Mouse (Mus musculus) neural tube, embryonic 12.5 days (tissue): ENCODE results near the gene St7l. TPM values are rescaled to one million over a fixed set of nuclear protein-coding genes. Genes with fewer than 3 reads are reported as not detected.

Experiments used
- ATAC-seq: fragments of 200-750 bp; cut with Nextera tagmentation; 2 replicates; pipeline ENCODE4 v1.8.0; 2017; ENCODE audit warnings: low read depth, mild to moderate bottlenecking, moderate TSS enrichment, moderate library complexity; ENCODE audit not compliant: low FRiP score
- H3K27ac ChIP-seq: fragments of 300-500 bp; sonication (generic); 2 replicates; pipeline ENCODE4 v1.5.1; 2016
- H3K27me3 ChIP-seq: fragments of 300-500 bp; sonication (generic); replicated peaks from 2 replicates; pipeline ENCODE4 v1.6.1; 2016; ENCODE audit warnings: mild to moderate bottlenecking
- H3K36me3 ChIP-seq: fragments of 300-500 bp; sonication (generic); 2 replicates; pipeline ENCODE4 v1.6.1; 2016; ENCODE audit warnings: mild to moderate bottlenecking
- H3K4me1 ChIP-seq: fragments of 300-500 bp; sonication (generic); 2 replicates; pipeline ENCODE4 v1.6.1; 2016
- H3K4me2 ChIP-seq: fragments of 300-500 bp; sonication (generic); replicated peaks from 2 replicates; pipeline ENCODE4 v1.6.1; 2016; ENCODE audit warnings: mild to moderate bottlenecking
- H3K4me3 ChIP-seq: fragments of 300-500 bp; sonication (generic); 2 replicates; pipeline ENCODE4 v1.5.1; 2016
- H3K9ac ChIP-seq: fragments of 300-500 bp; sonication (generic); 2 replicates; pipeline ENCODE4 v1.6.1; 2016; ENCODE audit warnings: mild to moderate bottlenecking
- H3K9me3 ChIP-seq: fragments of 300-500 bp; sonication (generic); 2 replicates; pipeline ENCODE4 v1.6.1; 2016; ENCODE audit warnings: mild to moderate bottlenecking
- WGBS: fragments of 180-500 bp; shearing (Covaris S2); methylation state at CpG from one replicate; pipeline ENCODE4 v1.1.7; 2016; 5-methylcytosine and 5-hydroxymethylcytosine counted together
- polyA plus RNA-seq: library from polyadenylated mRNA; unstranded; fragments of >200 nt; fragmentation: Nextera tagmentation; extraction: Ambion mirVana; gene quantifications from 2 replicates; pipeline ENCODE4 v1.2.1, GENCODE M21; 2016

Gene St7l
- polyA plus RNA-seq, 1 experiment from 2014 or later: 43.2 TPM

- Histone ChIP-seq H3K36me3 (peaks cover 20% of the 10 kb centered on the region; the same call in 1 of the 2 replicates), H3K9me3 (no peaks in the 10 kb centered on the region), H3K27ac (no peak overlapping the region), H3K4me3 (no peak overlapping the region), H3K27me3 (peaks cover 28% of the 10 kb centered on the region), H3K9ac (no peak overlapping the region), H3K4me1 (peaks cover 2% of the 10 kb centered on the region), H3K4me2 (no peak overlapping the region)
- WGBS: 89% methylated on average over 6 of the region's 6 CpGs
- no peak for ATAC-seq
Measured at GRCm38 (mm10) chr3:104956131-104956581, 92.4 kb downstream of the St7l start.

- Histone ChIP-seq H3K4me1 (peaks cover 24% of the 10 kb centered on the region), H3K27me3 (peaks cover 64% of the 10 kb centered on the region), H3K36me3 (peaks cover 5% of the 10 kb centered on the region; the same call in 1 of the 2 replicates), H3K9me3 (no peaks in the 10 kb centered on the region), H3K9ac (0 out of 2 replicates have a peak overlapping the region, but pooled peaks have one; percentile 58), H3K4me2 (peak overlapping the region; percentile 84; the same call in 1 of the 2 replicates), H3K27ac (no peak overlapping the region), H3K4me3 (no peak overlapping the region)
- no peak for ATAC-seq
- WGBS: 11% methylated on average over 19 of the region's 19 CpGs
Measured at GRCm38 (mm10) chr3:104960026-104961000, 96.5 kb downstream of the St7l start.

DNA sequence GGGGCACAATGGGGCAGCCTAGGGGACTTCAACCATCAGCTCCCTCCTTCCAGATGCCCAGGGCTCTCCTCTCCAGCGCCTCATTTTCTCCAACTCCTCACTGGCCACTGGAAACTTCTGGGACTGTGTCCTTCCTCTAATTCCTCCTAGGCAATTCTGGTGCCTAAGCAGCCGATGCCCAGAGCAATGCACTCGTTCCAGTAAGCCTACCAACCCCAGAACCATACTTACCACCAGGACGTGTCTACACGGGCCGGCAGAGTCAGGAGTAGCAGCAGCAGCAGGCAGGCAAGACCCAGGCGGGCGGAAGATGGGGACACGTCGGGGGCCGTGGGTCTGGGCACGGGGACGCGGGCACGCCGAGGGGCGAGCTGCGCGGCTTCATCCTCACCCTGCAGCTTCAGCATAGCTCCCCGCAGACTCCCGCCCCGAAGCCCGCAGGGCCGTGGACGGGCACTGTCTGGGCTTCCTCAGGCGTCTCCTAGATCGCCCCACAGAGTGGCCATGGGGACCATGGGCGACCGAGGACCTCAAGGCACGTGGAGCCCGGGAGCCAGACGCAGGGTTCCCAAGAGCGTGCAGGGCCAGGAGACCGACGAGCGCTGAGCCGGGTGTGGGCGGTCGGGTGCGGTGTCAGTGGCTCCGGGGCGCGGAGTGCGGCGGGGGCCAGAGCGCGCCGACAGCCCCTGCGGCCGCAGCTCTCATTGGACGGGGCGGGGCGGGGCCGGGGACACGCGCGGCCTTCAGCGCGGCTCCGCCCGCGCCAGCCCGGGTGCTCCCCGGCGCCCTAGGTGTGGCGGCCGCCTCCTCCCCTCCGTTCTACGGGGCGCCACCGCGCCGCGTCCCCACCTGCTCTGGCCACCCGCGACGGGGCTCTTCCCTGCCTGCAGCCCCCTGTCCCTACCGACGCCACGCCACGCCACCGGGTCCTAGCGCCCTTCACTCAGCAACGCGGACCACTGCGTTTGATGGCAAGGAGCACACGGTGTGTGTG is 97.6 kb downstream of the St7l start, which contains the start of gene Wnt2b:
Wnt2b (minus strand) TSS at position 856 of the 994 bp plus-strand sequence.
- peak within 1 kb of the TSS; percentile 58 for H3K9ac ChIP-seq
- peaks cover 73% of the 10 kb centered on the region for H3K27me3 ChIP-seq
- H3K27ac ChIP-seq: no peak within 1 kb of the TSS
- WGBS: 1% methylated on average over 77 of the region's 87 CpGs
- H3K36me3 ChIP-seq: peaks cover 2% of the 10 kb centered on the region; the same call in 1 of the 2 replicates
- H3K4me1 ChIP-seq: peaks cover 24% of the 10 kb centered on the region
- peak; percentile 49 for ATAC-seq
- peak within 1 kb of the TSS; percentile 84 for H3K4me2 ChIP-seq
- H3K9me3 ChIP-seq: no peaks in the 10 kb centered on the region
- H3K4me3 ChIP-seq: peak within 1 kb of the TSS; percentile 50

- 1% methylated on average over 31 of the region's 31 CpGs for WGBS
- Histone ChIP-seq H3K36me3 (no peaks in the 10 kb centered on the region), H3K4me1 (peaks cover 24% of the 10 kb centered on the region), H3K4me2 (peak overlapping the region; percentile 84), H3K27ac (no peak overlapping the region), H3K4me3 (peak overlapping the region; percentile 50), H3K9me3 (no peaks in the 10 kb centered on the region), H3K9ac (peak overlapping the region; percentile 17; the same call in 1 of the 2 replicates), H3K27me3 (peaks cover 76% of the 10 kb centered on the region)
- peak; percentile 17; the same call in 1 of the 2 replicates for ATAC-seq
Measured at GRCm38 (mm10) chr3:104962141-104962611, 98.4 kb downstream of the St7l start.

DNA sequence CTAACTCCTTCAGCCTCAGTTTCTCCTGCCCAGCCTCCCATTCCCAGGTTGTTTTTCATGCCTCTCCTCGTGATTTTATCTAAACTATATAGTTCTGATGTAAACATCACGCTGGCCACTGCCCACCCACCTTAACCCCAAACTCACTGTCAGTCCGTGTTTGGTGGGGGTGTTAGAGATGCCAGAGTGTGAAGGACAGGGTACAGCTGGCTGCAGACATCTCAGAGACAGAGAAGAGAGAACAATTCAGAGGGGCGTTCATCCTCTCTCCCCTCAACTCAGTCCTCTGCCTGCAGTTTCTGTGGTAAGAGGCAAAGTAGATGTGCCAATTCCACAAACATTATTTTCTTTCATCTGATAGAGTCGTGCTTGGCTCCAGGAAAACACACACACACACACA is 99.1 kb downstream of the St7l start:
- no peak overlapping the region for H3K4me3 ChIP-seq
- ATAC-seq: no peak
- no peak overlapping the region for H3K27ac ChIP-seq
- no peaks in the 10 kb centered on the region for H3K9me3 ChIP-seq
- no peak overlapping the region for H3K9ac ChIP-seq
- WGBS: 11% methylated on average over 5 of the region's 5 CpGs
- peaks cover 76% of the 10 kb centered on the region for H3K27me3 ChIP-seq
- no peaks in the 10 kb centered on the region for H3K36me3 ChIP-seq
- H3K4me1 ChIP-seq: peaks cover 24% of the 10 kb centered on the region
- H3K4me2 ChIP-seq: no peak overlapping the region

DNA sequence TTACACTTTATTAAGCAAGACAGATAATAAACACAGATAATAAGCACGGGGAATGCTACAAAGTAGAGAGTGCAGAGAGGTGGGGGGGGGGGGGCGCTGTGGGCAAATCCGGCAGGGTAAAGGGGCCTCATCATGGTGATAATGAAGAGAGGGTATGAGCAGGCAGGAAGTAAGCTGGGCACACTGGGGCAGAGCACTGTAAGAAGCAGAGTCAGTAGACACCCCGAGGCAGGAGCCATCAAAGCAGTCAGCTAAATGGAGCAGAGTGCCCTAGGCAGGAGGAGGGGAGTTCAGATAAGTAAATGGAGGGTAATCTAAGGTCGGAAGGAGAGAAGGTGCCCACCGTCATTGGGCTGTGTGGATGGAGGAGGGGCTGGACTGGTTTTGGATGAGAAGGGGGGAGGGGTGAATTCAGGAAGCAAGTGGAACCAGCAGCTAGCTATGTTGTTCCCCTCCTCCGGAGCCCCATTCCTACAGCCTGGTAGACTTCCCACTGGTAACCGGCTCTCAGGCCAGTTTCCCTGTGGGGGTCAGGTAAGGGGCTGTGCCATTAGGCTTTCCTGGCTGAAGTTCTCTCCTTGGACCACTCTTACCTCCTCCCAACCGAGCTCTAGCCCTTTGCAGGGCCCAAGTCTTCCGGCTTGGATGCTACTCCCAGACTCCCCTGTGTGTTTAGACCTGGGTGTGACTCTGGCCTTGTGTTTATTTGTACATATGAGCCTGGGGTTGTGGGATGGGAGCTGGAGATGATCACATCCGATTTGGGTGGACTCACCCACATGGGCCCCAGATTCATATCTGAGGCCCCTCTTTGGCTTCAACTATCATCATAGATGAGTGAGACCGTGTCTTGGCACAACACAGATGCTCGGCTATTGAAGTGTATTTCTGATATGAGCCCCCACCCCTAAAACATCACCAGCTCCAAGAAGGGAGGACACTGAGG is 99.8 kb downstream of the St7l start:
- ATAC-seq: no peak
- no peak overlapping the region for H3K27ac ChIP-seq
- H3K36me3 ChIP-seq: no peaks in the 10 kb centered on the region
- peak overlapping the region; percentile 4; the same call in 1 of the 2 replicates for H3K4me2 ChIP-seq
- H3K4me1 ChIP-seq: peaks cover 24% of the 10 kb centered on the region
- peaks cover 73% of the 10 kb centered on the region for H3K27me3 ChIP-seq
- no peak overlapping the region for H3K4me3 ChIP-seq
- 28% methylated on average over 13 of the region's 13 CpGs for WGBS
- no peak overlapping the region for H3K9ac ChIP-seq
- H3K9me3 ChIP-seq: no peaks in the 10 kb centered on the region

GRCm38 (mm10) chr3:104965070-104965855 is 101.5 kb downstream of the St7l start:
- WGBS: 65% methylated on average over 8 of the region's 8 CpGs
- Histone ChIP-seq H3K36me3 (no peaks in the 10 kb centered on the region), H3K4me1 (peaks cover 24% of the 10 kb centered on the region), H3K9ac (no peak overlapping the region), H3K4me3 (no peak overlapping the region), H3K9me3 (no peaks in the 10 kb centered on the region), H3K27ac (no peak overlapping the region), H3K27me3 (peaks cover 56% of the 10 kb centered on the region), H3K4me2 (no peak overlapping the region)
- ATAC-seq: no peak

GRCm38 (mm10) chr3:104965991-104966554 is 102.3 kb downstream of the St7l start:
- Histone ChIP-seq H3K4me2 (no peak overlapping the region), H3K36me3 (no peaks in the 10 kb centered on the region), H3K27me3 (peaks cover 48% of the 10 kb centered on the region), H3K9ac (no peak overlapping the region), H3K4me3 (no peak overlapping the region), H3K9me3 (no peaks in the 10 kb centered on the region), H3K4me1 (peaks cover 23% of the 10 kb centered on the region), H3K27ac (no peak overlapping the region)
- WGBS: 83% methylated on average over 7 of the region's 7 CpGs
- no peak for ATAC-seq

GRCm38 (mm10) chr3:104967548-104968300 is 103.9 kb downstream of the St7l start:
- Histone ChIP-seq H3K9ac (peak overlapping the region; percentile 60), H3K36me3 (no peaks in the 10 kb centered on the region), H3K27ac (no peak overlapping the region), H3K27me3 (peaks cover 32% of the 10 kb centered on the region), H3K9me3 (no peaks in the 10 kb centered on the region), H3K4me3 (peak overlapping the region; percentile 51), H3K4me2 (peak overlapping the region; percentile 73), H3K4me1 (peaks cover 8% of the 10 kb centered on the region)
- peak; percentile 64 for ATAC-seq
- WGBS: under 1% methylated on average over 49 of the region's 49 CpGs
